25 mouse cellular contexts compared by ENCODE assay signal in the genomic region with DNA sequence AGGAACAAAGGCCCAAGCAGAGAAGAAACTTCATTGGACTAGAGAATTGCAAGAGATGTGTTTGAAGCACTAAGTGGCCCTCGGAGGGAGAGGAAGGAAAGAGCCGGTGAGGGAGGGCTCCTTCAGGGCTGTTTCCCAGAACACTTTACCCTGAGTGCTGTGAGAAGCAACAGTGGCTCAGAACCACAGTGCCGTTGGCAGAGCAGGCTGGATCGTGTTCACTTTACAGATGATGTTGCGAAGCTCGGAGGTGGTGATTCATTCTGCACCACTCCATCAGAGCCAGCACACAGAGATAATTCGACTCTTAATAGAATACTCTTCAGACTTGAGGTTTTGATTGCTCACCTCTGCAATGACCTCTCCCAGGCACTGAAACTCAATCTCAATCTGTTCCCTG.
"Had no signal": no experiment of that assay in that cellular context is flagged by ENCODE, and none has a peak within 500 bp of the region (broad histone marks: within the 10 kb centered on the region; RNA-seq: fewer than 3 reads in every experiment).

No protein-coding gene starts in this region.

- H3K9ac ChIP-seq: heart, embryonic 12.5 days; hindbrain, embryonic 12.5 days; hindbrain, embryonic 14.5 days; intestine, embryonic 15.5 days; limb, embryonic 13.5 days; limb, embryonic 15.5 days; liver, embryonic 12.5 days; liver, embryonic 14.5 days had no signal

- H3K4me2 ChIP-seq: heart, embryonic 12.5 days; hindbrain, embryonic 12.5 days; hindbrain, embryonic 14.5 days; intestine, embryonic 15.5 days; limb, embryonic 13.5 days; limb, embryonic 15.5 days; liver, embryonic 12.5 days had no signal

- ATAC-seq: hindbrain, embryonic 16.5 days; inflammation-experienced regulatory T-cells, adult 6 months; intestine, embryonic 15.5 days; intestine, postnatal 0 days; liver, embryonic 12.5 days had no signal

- H3K27ac ChIP-seq: gastrocnemius, adult 2 months; heart, embryonic 10.5 days; hindbrain, embryonic 10.5 days; hindbrain, embryonic 12.5 days; hindbrain, embryonic 14.5 days; intestine, embryonic 15.5 days; layer of hippocampus, adult 2 months; limb, embryonic 13.5 days; limb, embryonic 15.5 days; liver, embryonic 12.5 days; liver, embryonic 14.5 days had no signal

- H3K4me3 ChIP-seq: gastrocnemius, adult 2 months; heart, embryonic 10.5 days; heart, embryonic 12.5 days; hindbrain, embryonic 10.5 days; hindbrain, embryonic 12.5 days; intestine, embryonic 15.5 days; layer of hippocampus, adult 2 months; limb, embryonic 13.5 days; limb, embryonic 15.5 days; liver, embryonic 12.5 days had no signal

- H3K36me3 ChIP-seq: heart, embryonic 10.5 days; heart, embryonic 12.5 days; hindbrain, embryonic 10.5 days; hindbrain, embryonic 12.5 days; intestine, embryonic 15.5 days; limb, embryonic 13.5 days; limb, embryonic 15.5 days; liver, embryonic 12.5 days had no signal

- DNase-seq: gastrocnemius, adult 2 months; gastrocnemius, postnatal 10 days; gastrocnemius, postnatal 25 days; heart, postnatal 10 days; heart, postnatal 4 days; kidney, adult 18-20 months; kidney, adult 8-10 months; kidney, postnatal 10 days; kidney, postnatal 25 days; kidney, postnatal 4 days; left cerebral cortex, postnatal 4 days had no signal

- H3K4me1 ChIP-seq: heart, embryonic 10.5 days; hindbrain, embryonic 12.5 days; intestine, embryonic 15.5 days; limb, embryonic 13.5 days; limb, embryonic 15.5 days; liver, embryonic 12.5 days had no signal

- H3K9me3 ChIP-seq: heart, embryonic 10.5 days; heart, embryonic 12.5 days; hindbrain, embryonic 10.5 days; hindbrain, embryonic 12.5 days; intestine, embryonic 15.5 days; limb, embryonic 13.5 days; limb, embryonic 15.5 days; liver, embryonic 12.5 days had no signal

- H3K27me3 ChIP-seq: heart, embryonic 12.5 days; hindbrain, embryonic 12.5 days; intestine, embryonic 15.5 days; limb, embryonic 13.5 days; limb, embryonic 15.5 days; liver, embryonic 12.5 days had no signal
